Mouse (Mus musculus) heart, adult 8-10 months (tissue): ENCODE results near the gene Atxn3. TPM values are rescaled to one million over a fixed set of nuclear protein-coding genes. Genes with fewer than 3 reads are reported as not detected.
"Not testable (repeated sequence)": the region's sequence is repeated elsewhere in the genome, so short reads cannot be mapped to it uniquely, and the experiment has no call there.

Source experiments
- DNase-seq: peaks from one replicate; pipeline ENCODE4 v3.0.0; 2022; ENCODE audit warnings: low spot score
- total RNA-seq, 4 experiments: library from RNA; stranded (reverse); gene quantifications; 2 replicates each; pipeline ENCODE4 v1.2.4; 2022

Atxn3 gene
- 1 to 10 TPM; 6.8 to 9.8 (median 9.2) TPM for total RNA-seq

DNA sequence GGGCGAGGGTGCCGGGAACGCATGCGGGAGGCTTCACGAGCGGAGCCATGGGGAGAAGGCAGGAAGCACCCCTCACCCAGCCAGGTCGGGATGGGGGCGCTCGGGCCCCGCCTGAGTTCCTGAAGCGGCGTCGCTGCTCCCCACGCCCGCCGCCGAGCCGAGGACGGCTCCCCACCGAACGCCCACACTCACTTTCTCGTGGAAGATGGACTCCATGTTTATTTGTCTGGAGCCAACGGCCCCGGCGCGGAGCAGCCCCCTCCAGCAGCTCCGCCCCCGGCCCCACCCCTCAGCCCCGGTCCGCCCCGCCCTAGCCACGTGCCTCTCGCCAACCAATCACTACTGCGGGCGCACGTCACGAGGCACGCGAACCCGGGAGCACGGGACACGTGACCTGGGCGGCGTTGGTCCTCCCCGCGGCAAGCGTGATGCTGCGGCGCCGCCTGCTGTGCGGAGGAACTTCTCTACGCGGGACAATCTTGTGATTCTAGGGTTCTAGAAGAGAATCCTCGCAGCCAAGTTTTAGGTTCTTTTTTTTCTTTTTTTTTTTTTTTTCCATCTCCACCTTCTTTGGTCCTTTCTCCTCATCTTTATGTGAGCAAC lies at the start of gene Atxn3:
Atxn3 (minus strand) TSS at position 305 of the 603 bp plus-strand sequence.
- peak; percentile 95 for DNase-seq

DNA sequence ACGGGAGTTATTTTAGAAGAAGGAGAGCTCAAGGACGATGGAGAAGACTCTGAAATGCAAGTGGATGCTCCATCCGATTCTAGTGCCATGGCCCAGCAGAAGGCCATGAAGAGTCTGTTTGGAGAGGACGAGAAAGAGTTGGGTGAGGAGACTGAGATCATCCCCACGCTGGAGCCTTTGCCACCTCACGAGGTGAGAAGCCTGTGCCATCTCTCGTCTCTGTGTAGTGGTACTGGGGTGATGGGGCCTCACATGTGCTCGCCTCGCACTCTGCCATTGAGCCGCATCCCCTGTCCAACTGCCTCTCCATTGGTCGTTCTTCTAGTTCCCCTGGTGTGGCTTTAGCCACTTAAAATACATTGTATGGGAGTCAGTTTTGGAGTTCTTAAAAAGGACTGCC lies 42.7 kb upstream of the Atxn3 start:
- DNase-seq: no peak

DNA sequence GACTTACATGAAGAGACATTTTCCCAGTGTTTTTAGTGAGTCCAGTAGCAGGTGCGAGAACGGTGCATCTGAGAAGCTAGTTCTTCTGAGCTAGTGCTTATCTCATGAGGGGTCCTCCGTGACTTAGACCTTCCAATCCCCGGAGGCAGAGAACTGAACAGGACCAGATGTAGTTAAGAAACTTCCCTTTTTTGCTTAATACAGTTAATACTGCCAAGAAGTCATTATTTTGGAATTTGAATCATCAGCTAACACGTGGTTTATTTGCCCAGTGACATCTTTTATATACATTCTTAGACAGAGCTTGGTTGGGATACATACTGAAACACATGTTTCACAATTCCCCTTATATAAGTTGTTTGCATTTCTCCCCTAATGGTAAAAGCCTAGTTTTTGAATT lies 40.9 kb upstream of the Atxn3 start:
- DNase-seq: no peak

DNA sequence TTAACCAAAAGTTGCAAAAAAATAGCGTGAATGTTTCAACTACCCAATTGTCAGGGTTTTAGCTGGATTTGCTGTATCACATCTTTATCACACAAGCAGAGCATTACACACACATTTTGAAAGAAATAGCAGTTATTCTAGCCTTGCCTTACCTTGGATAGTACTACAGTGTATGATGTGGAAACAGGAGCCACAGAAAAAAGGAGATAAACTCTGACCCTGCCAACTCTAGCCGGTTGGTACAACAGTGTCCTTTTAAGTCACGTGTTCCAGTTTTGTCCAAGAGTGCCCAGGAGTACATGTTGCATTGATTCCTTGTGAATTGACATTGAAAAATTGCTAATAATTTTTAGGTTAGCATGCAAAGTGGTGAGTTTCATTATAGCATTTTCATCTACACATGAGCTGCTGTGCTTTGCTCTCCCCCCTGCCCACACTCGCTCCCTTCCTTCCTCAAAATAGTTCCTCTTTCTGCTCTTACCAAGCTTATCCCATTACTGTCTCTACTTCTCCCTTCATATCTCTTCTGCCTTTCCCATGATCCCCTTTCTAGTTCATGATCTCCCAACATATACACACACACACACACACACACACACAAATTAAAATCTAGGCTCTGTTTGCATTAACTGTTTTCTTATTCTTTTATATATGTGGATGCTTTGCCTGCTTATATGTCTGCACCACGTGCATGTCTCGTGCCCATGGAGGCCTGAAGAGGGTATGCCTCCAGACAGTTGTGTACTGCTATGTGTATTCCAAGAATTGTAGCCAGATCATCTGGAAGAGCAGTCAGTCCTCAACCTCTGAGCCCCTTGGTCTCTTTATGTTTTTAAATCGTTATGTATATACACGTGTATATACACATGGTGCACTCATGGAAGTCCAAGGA lies 36.8 kb upstream of the Atxn3 start:
- DNase-seq: no peak

DNA sequence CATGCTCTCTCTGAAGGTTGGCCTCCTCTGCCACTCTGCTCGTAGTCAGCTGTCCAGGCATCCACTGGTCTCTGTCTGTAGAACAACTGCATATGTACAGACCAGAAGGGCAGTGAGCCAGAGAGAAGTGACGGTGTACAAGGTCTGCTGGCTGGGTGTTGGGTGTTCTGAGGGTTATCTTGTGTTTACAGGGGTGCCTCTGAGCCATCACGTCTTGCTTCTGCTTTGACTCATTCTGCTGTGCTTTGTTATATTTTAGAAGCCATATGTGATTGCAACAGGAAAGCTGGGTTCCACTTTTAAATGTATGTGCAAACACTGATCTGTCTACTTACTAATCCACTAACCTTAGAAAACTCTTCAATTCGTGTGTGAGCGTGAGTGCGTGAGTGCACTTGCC lies 29.6 kb upstream of the Atxn3 start:
- no peak for DNase-seq

DNA sequence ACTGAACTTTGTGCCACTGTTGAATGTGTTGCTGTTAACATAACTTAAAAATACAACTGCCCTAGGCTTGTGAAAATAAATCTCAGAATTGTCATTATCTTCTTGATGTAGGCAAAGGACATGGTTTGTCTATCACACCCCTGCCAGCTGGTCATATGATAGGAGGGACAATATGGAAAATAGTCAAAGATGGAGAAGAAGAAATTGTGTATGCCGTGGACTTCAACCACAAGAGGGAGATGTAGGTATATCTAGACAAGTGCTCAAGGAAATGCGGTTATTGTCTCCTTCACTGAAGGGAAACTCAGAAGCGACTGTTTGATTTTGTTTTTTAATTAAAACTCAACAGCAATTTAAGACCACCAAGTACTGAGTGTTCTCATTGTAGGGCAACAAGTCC lies 27.1 kb upstream of the Atxn3 start:
- DNase-seq: no peak

DNA sequence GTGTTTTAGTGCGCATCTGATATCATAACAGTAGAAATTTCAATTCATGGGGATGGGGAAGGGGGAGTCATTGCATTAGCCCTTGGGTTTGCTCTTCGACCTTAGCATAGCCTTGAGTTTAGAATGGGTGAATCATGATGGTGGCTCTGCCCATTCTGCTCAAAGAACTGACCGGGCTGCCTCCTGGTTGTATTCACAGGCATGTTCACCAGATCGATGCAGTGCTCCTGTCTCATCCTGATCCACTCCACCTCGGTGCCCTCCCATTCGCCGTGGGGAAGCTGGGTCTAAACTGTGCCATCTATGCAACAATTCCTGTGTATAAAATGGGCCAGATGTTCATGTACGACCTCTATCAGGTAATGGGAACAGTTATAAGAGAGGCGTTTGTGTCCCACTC lies 24.9 kb upstream of the Atxn3 start:
- no peak for DNase-seq

DNA sequence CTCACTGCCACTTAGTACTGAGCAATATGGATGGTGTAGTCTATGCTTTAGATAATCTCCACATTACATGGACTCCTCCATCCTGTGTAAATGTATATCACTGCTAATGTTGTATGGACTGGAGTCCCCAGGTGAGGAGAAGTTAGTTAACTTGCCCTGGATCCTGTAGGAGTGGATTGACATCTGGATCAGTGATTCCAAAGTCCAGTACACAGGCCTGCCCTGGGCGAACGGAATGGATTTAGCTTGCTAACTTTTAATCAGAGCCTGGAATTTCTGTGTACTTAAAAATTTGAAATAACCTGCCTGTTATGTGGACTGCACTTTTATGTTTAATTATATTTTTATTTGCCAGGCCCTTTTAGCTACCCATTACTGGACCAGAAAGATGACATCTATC lies 23.5 kb upstream of the Atxn3 start:
- no peak for DNase-seq

DNA sequence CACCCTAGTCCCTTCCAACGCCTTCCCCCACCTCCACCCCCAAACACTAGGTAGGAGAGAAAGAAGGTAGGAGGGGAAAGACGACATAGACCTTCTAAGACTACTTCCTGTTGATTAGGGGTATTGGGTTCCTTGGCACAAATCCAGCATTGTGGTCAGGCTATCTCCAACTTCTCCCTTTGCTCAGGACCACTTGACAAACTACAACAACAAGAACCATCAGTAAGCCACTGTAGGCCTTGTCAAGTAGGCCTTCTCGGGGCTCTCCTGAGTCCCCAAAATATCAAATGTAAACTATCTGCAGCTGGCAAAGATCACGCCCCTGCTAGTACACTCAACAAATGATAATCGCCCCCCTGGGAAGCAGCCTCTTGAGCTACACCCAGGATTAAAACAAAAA lies 22.2 kb upstream of the Atxn3 start:
- no peak for DNase-seq

DNA sequence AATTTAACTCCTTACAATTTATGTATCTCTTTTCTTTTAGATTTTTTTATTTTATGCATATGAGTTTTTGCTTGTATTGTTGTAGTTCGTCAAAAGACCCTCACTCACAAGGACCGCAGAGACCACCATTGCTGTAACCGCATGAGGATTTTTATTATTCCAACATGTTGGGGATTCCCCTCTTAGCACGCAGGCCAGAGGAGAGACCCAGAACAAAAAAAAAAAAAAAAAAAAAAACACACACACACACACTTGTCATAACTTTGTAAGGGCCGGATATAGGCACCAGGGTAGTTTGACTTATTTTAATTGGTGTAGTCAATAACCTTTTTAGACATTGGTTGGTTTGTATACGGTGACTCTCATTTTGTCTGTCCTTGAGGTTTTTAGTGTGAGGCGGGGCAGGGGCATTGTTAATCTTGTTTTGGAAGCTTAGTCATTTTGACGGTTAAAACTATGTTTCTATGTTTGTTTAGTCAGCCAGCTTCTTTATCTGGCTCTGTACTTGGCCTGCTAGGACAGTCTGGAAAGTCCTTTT lies 21.2 kb upstream of the Atxn3 start:
- DNase-seq: no peak

DNA sequence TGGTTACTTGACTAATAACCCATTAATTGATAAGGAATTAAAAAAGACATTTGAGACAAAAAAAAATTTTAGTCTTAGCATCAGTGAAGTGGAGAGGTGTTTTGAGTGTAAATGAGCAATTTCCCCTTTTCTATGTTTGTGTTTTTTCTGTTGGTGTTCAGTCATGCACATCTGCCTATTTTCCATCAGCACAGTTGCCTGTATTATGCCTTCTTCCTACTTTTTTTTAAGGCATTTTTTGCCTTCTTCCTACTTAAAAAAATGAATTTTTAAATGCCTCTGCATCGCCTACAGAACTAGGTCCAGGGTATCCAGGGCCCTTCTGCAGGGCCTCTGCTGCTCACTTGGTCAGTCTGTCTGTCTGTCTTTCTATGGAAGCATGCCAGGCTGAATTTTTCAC lies 20.5 kb upstream of the Atxn3 start:
- DNase-seq: no peak

DNA sequence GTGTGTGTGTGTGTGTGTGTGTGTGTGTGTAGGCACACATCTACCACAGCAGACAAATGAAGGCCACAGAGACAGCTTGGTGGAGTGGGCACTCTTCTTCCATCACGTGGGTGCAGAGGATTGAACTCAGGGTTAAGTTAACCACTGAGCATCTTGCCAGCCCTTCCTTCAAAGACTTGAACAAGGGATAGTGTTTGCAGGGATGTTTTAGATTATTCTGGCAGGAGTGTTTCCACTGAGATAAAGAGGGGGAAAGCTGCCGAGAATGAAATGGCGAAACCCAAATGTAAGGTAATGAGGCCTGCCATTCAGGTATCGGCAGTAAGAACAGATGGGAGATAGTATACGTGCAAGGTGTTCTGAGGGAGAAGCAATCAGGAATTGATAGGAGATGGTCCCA lies 20.1 kb upstream of the Atxn3 start:
- no peak for DNase-seq

DNA sequence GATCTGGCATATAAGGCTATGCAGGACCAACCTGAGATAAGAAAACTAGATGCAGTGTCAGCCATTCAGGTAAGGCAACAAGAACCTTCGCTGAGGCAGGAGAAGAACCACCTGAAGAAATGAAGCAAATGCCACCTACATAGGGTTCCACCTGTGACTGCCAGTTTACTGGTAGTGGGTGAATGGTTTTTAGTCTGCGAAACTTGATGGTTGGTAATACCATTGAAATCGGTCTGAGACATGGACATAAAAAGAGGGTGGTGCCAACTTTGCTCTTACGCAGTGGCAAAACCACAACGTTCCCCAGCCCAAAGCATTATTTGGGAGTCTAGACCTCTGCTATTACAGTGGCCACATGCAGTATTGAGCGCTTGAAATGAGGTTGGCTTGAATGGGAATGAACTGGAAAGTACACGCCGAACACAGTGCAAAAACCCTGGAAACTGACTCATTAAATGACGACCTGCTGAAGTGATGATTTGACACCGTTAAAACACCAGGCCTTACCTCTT lies 19.4 kb upstream of the Atxn3 start:
- DNase-seq: no peak

DNA sequence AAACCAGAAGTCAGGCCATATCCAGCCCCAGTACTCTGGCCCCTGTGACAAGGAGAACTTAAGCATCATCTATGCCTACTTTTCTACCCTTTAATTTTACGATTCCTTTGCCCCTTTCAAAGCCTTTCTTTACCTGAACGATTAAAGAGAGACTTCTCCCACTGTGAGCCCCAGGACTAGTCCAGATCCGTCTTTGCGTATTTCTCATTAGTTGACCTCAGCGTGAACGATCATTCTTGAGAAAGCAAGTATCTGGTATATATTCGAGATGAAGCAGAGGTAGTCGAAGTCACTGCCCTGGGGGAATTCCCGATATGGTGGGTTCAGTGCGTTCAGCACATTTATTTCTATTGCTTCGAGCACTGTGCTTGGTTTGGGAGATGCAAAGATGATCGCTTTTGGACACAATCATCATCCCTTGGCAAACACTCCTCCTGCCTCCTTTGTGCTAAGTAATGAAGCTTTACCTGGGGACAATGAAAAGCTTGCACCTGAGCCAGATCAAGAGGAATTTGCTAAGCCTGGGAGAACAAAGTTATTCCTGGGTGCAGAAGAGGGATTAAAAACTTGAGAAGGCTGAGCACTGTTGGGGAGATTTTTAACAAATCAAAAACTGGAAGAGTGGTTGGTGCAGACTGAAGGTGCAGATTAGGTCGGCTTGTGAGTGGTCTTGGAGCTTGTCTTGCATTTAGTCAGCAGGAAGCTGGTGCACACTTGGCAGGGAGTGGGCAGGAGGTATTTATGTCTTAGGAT lies 18.8 kb upstream of the Atxn3 start:
- DNase-seq: no peak

DNA sequence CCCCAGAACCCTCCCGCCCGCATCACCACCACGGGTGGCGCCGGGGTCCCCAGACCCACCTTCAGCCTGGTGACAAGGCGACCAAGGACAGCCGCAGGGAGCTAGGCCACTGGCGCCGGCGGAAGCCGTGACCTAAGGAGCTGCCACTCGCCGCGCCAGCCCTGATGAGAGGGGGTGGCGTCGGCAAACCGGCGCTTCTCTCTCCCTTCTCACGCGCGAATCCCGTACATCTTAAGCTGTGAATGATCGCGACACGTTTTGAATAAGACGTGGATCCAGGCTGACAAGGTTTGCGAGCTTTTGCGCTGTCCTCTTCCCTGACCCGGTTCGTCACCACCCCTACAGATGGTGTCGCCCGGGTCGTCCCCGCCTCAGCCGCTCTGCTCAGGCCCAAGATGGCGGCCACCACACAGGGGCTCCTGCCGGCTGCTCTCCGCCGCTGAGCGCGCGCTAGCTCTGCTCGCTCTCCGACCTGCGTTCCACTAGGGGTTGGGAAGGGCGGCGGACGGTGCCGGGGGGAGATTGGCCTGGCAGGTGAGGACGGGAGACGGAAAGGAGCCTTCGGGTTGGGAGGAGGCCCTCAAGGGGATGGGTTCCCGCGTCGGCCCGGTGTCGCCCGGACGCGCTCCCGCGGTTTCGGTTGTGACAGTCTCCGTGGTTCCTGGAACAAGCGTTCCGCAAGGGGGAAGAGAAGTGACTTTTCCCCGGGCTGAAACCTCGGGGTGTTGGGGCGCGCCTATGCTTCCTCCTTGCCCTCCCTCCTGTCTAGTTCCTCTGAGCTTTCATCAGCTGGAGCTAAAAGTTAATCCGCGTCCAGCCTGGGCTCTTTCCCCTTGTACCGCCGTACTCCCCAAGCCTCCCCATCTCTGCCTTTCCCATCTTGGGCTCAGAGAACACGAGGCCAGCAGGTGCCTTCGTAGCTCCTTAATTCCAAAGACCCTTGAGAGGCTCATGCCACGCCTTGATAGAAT lies 17.8 kb upstream of the Atxn3 start, which contains the start of gene Cpsf2:
Cpsf2 (plus strand) TSS at position 388 of the 971 bp plus-strand sequence.
- DNase-seq: peak; percentile 85

DNA sequence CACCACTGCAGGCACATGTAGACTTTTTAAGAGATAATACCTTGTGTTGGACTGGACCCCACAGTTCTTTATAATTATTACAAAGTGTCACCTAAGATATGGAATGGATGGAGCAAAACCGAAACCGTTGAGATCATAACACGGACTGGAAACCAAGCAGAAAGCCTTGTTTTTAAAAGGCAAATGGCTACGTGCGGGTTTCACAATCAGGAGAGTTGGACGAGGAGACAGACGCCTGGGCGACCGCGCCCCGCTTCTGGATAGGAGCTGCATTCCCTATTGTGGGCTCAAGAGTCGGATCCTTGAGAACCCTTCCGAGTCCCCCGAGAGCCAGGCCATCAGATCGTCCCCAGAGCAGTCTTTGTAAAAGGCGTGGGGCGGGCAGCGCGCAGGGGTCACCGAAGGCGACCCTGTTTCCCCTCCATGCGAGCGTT lies 17.1 kb upstream of the Atxn3 start:
- no peak for DNase-seq

DNA sequence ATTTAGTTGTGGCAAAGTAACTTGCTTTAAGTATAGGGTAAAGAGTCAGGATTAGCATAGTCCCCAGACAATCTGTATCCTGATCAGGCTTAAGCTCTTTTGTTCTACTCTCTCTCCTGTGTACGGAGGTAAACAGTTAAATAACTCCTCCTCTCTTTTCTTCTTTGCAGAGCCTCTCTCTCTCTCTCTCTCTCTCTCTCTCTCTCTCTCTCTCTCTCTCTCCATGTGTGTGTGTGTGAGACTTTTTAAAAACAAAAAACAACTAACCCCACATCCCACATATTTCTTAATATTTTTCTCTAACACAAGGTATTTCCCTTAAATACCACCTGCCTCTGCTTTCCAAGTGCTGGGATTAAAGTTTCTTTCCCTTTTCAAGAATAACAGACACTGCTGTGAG lies 16.5 kb upstream of the Atxn3 start:
- no peak for DNase-seq

DNA sequence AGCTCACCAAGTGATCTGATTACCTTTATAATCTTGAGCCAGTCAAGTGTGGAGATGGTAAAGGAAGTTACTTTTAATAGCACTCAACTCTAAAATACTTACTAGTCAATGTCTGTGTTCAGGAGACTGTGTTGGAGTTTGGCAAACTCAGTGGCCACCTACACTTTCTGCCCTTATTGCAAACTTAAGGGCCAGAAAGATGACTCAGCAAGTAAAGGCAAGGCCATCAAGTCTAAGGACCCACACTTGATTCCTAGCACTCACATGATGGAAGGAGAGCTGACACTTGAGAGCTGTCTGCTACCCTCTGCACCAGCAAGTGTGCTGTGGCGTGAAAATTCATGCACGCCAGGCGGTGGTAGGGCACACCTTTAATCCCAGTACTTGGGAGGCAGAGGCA lies 14.2 kb upstream of the Atxn3 start:
- no peak for DNase-seq

DNA sequence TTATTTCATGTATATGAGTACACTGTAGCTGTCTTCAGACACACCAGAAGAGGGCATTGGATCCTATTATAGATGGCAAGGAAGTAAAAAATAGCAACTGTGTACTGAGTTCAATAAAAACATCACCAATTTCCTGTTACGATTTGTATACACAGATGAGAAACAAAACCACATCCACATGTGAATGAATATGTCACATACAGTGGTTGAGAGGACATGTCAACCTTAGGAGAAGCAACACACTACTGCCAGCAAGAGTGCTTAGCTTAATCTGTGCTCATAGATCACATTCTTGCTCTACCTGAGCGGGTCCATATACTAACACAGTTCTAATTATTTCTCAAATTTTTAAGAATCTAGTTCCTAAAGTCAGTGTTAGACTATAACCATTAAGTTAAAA lies 13.3 kb upstream of the Atxn3 start:
- DNase-seq: no peak

DNA sequence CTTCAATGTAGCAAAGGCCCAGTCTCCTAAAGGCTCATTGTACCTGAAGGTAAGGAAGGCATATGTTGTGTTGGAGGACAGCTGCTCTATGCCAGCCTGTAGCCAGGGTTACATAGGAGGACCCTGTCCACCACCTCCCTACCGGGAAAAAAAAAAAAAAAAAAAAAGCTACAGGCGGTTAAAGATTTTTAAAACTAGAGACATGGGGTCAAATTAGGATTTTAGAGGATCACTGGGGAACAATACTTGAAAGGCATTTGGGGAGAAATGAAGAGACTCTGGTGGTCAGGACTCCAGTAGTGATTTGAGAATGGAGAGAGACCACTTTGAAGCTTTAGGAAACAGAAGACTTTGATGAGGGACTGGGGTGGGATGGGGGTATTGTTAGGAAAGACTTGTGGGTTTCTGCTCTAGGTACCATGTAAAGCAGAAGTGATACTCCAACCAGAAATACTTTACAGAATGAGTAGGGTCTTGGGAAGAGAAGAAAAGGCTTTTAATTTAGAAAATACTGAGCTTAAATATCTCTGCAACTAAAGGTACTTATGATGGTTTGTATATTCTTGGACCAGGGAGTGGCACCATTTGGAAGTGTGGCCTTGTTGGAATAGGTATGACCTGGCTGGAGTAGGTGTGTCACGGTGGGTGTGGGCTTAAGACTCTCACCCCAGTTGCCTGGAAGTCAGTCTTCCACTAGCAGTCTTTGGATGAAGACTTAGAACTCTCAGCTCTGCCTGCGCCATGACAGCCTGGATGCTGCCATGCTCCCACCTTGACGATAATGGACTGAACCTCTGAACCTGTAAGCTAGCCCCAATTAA lies 1.1 kb upstream of the Atxn3 start:
- not testable (repeated sequence) for DNase-seq
